Mouse (Mus musculus) right cerebral cortex, postnatal 25 days (tissue): ENCODE results near the gene Prdx1.
"Not testable (repeated sequence)": the region's sequence is repeated elsewhere in the genome, so short reads cannot be mapped to it uniquely, and the experiment has no call there.

ENCODE experiments used
- DNase-seq: peaks from one replicate; pipeline ENCODE4 v3.0.0; 2022

The Prdx1 gene

GRCm38 (mm10) chr4:116685402-116686061 is at the start of gene Prdx1:
Prdx1 (plus strand) TSS chr4:116685544.
- DNase-seq: peak; percentile 89

DNA sequence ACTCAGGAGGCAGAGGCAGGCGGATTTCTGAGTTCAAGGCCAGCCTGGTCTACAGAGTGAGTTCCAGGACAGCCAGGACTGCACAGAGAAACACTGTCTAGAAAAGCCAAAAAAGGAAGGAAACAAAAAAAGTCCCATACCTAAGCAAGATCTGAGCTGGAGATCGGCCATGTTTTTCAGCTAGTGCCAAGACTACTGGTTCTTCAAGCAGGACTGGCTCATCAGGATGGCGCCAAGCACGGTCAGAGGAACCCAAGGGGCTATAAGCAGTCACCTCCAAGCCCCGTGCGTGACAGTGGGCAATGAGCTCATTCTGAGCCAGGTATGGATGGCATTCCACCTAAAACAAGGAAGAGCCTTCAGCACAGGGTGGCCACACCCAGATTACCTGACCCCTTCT is 46.5 kb upstream of the Prdx1 start:
- no peak for DNase-seq

GRCm38 (mm10) chr4:116642071-116642470 is 43.3 kb upstream of the Prdx1 start:
- no peak for DNase-seq

GRCm38 (mm10) chr4:116644326-116644725 is 41.0 kb upstream of the Prdx1 start:
- DNase-seq: no peak

DNA sequence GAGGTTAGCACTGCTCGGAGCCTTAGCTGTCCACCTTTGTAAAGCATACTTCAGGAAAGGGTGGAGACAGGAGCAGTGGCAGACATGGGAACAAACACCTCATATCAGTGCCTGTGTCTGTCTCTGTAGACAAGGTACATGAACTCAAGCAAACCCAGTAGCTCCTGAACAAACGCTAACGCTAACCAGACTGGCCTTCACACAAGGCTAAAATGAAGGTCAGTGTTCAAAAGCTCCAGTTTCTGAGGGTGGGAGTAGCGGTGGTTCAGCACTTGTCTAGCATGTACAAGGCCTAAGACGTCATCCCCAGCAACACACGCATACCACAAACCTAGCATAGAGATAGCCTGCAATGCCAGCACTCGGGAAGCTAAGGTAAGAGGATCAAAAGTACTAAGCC is 39.7 kb upstream of the Prdx1 start:
- no peak for DNase-seq

DNA sequence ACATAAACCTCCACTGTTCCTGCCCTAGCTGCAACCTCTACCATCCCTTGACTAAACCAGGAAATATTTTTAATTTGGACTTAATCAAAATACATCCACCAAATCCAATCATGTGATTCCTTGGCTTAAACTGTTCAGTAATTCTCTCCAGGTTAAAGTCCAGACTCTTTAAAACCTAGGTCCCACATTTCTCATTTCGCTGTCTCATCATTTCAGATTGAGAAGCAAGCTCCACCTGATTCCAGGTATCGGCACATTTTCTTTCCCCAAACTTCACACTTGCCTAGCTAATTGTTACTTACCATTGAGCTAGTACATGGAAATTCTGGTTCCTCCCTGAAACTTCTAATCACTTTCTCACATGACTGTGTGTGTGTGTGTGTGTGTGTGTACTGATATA is 35.9 kb upstream of the Prdx1 start:
- no peak for DNase-seq

- no peak for DNase-seq
Measured at GRCm38 (mm10) chr4:116650365-116650764, 35.0 kb upstream of the Prdx1 start.

GRCm38 (mm10) chr4:116650924-116651796 is 34.2 kb upstream of the Prdx1 start, which contains the start of gene Akr1a1:
Akr1a1 (minus strand) TSS chr4:116651680.
- peak; percentile 93 for DNase-seq

DNA sequence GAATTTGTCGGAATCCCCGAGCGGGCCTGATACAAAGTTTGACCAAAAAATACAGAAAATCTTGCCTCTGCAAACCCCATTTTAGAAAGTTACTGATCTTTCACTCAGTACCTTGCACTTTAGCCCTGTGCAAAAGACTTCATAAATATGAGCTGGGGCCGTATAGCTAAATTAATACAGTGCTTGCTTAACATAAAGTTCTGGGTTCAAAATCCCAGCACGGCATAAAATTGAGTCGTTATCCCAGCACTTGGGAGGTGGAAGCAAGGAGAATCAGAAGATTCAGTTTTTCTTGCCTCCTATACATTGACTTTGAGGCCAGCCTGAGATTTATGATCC is 33.6 kb upstream of the Prdx1 start:
- DNase-seq: no peak

DNA sequence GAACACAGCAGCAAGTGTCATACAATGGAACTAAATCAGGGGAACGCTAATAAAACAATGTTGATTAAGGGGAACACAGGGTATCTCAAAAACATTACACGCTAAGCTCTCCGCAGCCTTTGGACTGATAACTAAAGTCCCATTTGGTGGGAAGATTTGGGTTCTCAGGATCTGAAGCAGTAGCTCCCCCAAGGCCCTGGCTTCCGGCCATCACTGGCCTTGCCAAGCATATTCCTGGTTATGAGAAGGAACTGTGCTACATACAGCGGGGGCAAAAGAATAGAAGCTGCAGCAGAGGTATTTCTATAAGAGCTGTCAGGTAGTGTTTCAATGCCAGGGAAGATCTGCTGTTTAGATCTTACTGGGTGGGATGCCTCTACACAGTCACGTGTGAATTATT is 32.1 kb upstream of the Prdx1 start:
- no peak for DNase-seq

GRCm38 (mm10) chr4:116655100-116655499 is 30.2 kb upstream of the Prdx1 start:
- DNase-seq: no peak

DNA sequence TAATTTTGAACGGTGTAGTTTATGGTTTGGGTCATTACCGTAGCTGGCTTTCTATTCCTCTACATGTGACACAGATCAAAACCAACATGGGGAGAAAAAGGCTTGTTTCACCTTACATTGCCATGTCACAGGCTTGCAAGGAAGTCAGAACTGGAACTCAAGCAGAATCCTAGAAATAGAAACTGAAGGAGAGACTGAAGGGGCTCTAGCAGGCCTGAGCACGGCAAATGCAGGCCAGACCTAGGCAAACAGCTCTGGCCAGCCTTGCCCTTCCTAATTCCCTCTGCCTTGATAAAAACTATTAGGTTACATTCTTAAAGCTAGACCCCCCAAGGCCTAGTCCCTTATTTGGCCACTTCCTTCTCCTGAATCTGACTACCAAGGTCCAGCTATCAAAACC is 29.7 kb upstream of the Prdx1 start:
- DNase-seq: no peak

GRCm38 (mm10) chr4:116657971-116658370 is 27.4 kb upstream of the Prdx1 start:
- DNase-seq: no peak

GRCm38 (mm10) chr4:116659474-116659873 is 25.9 kb upstream of the Prdx1 start:
- no peak for DNase-seq

- DNase-seq: not testable (repeated sequence)
Measured at GRCm38 (mm10) chr4:116659916-116660315, 25.4 kb upstream of the Prdx1 start.

DNA sequence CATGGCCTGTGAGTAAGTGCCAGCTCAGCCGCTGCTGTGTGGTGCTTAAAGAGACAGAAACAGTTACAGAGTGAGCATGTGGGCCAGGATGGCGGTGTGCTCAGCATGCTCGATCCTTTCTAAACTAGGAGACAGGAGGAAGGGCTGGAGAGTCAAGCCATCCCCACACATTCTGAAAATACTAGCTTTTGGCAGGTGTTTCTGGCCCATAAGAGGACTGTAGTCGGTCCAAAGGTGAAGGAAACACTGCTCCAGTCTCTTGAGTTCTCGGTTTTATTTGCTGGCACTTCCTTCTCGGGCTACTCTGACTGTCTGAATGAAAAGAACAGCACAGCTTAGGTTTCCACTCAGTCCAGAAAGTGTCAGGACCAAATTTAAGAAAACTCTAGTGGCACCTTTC is 24.5 kb upstream of the Prdx1 start:
- no peak for DNase-seq

DNA sequence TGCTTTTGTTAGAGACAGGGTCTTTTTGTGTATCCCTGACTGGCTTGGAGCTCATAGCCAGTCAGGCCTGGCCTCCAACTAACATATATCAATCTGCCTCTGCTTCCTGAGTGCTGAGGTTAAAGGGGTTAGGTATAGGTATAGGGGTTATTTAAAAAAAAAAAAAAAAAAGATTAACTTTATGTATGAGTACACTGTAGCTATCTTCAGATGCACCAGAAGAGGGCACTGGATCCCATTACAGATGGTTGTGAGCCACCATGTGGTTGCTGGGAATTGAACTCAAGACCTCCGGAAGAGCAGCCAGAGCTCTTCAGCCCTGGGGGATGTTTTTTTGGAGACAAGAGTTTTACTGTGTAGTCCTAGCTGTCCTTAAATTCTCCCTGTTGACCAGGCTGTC is 23.3 kb upstream of the Prdx1 start:
- no peak for DNase-seq

DNA sequence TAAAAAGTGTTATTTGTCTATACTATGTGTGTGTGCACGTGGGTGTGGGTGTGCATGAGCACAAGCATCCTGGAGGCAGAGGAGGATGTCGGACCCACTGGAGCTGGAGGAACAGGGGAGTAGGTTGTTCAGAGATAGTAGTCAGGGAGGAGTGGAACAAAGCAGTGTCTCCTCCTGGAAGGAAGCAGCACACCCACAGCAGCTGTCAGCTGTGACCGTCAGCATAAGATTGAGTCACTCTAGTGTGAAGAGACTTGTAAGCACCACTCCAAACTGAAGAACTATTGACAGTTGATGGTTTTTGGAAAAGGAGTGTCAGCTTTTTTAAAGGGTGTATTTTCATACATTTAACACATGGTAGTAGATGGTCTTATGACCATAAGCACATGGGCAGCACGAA is 18.7 kb upstream of the Prdx1 start:
- no peak for DNase-seq

DNA sequence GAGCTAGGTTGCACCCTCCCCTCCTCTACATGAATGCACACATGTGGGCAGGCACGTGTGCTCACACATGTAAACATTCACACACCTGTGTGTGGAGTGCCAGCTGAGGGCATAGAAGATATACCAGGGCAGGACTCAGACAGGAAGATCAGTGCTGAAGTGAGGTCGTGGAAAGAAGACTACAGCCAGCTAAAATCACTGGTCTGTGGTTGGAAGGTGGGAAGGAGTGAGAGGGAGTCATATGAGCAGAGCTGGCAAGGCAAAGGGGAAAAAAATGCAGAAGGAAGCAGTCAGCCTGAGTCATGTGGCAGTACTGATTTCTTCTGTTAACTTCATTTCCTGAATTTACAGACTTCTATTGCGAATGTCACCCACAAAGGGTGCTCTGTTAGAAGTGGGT is 17.2 kb upstream of the Prdx1 start:
- DNase-seq: no peak

DNA sequence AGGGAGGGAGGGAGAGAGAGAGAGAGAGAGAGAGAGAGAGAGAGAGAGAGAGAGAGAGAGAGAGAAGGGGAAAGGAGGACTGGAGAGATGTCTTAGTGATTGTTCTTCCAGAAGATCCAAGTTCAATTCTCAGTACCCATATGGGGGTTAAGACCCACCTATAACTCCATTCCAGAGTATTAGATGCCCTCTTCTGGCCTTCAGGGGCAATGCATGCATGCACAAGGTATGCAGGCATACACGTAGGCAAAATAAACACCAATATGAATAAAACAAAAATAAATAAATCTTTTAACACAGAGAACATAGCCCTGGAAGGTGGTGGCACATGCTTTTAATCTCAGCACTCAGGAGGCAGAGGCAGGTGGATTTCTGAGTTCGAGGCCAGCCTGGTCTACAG is 16.1 kb upstream of the Prdx1 start:
- no peak for DNase-seq

DNA sequence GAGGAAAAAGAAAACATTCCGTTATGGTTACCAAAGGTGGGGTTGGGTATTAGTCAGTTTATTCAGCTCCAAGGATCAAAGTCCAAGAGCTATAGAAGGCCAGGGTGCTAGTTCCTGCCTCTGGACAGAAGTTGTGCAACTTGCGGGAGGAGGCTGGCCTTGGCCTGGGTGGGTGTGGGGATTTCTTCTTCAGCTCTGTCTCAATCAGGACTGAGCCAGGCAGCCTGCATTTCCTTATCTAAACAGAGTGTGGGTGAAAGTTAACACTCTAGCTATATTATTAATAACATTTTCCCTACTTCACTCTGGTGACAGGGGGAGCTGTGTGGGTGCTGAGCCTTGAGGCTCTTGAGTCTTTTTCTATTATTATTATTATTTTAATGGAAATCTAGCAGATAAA is 12.6 kb upstream of the Prdx1 start:
- DNase-seq: no peak

DNA sequence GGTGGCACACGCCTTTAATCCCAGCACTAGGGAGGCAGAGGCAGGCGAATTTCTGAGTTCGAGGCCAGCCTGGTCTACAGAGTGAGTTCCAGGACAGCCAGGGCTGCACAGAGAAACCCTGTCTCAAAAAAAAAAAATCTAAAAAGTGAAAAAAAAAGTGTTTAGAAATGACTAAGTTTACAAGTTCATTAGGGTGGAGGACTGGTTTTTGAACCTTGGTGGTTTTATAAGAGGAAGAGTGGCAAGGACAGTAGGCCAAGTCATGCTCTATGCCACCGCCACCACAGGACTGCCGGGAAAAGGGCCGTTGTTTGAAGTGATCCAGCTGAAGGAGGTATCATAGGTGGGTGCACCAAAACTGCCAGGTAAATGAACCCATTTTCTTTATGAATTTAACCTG is 10.6 kb upstream of the Prdx1 start:
- not testable (repeated sequence) for DNase-seq

- DNase-seq: no peak
Measured at GRCm38 (mm10) chr4:116676027-116676426, 9.3 kb upstream of the Prdx1 start.

GRCm38 (mm10) chr4:116677808-116678207 is 7.5 kb upstream of the Prdx1 start:
- DNase-seq: no peak

DNA sequence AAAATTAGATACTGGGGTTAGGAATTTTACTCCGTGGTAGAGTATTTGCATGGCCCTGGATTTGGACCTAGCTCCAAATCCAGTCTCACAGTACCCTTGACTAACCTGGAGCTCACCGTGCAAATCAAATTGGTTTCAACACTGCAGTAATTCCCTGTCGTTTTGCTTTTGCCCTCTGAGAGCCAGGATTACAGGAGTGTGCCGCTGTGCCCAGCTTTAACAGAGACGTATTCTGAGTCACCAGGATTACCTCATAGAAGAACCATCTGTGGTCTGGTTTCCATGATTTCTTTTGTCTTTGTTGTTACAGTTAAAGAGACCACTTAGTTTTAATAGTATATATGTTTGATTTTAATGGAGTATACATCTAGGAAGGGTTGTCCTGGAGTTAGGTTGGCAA is 6.2 kb upstream of the Prdx1 start:
- DNase-seq: no peak
